Mouse (Mus musculus): ENCODE measurements around the gene Lrrc26.

The Lrrc26 gene

GRCm38 (mm10) chr2:25265897-25266656 lies 23.6 kb upstream of the Lrrc26 start:
- peak; percentile 85 for DNase-seq (ENCODE audit: extremely low read depth, low read depth)

- no peak for DNase-seq (ENCODE audit: extremely low read depth, low read depth)
These were observed 23.0 kb upstream of the Lrrc26 start for GRCm38 (mm10) chr2:25266720-25267119.

GRCm38 (mm10) chr2:25267241-25267640 lies 22.5 kb upstream of the Lrrc26 start:
- DNase-seq (ENCODE audit: extremely low read depth, low read depth): no peak

GRCm38 (mm10) chr2:25267746-25268309 lies 21.9 kb upstream of the Lrrc26 start:
- DNase-seq (ENCODE audit: extremely low read depth, low read depth): no peak

GRCm38 (mm10) chr2:25271827-25272511 lies 17.7 kb upstream of the Lrrc26 start, which contains the start of the genes Ssna1 and Anapc2:
TSS of gene Ssna1 (minus strand) at chr2:25272438.
TSS of gene Anapc2 (plus strand) at chr2:25272478.
- peak; percentile 80 for DNase-seq (ENCODE audit: extremely low read depth, low read depth)

- no peak for DNase-seq (ENCODE audit: extremely low read depth, low read depth)
These were observed 17.2 kb upstream of the Lrrc26 start for GRCm38 (mm10) chr2:25272515-25272914.

- no peak for DNase-seq (ENCODE audit: extremely low read depth, low read depth)
These were observed 16.7 kb upstream of the Lrrc26 start for GRCm38 (mm10) chr2:25273010-25273409.

GRCm38 (mm10) chr2:25278928-25279882 lies 10.5 kb upstream of the Lrrc26 start:
- DNase-seq (ENCODE audit: extremely low read depth, low read depth): no peak

GRCm38 (mm10) chr2:25285551-25285950 lies 4.2 kb upstream of the Lrrc26 start:
- no peak for DNase-seq (ENCODE audit: extremely low read depth, low read depth)

- DNase-seq (ENCODE audit: extremely low read depth, low read depth): no peak
These were observed 3.4 kb upstream of the Lrrc26 start for GRCm38 (mm10) chr2:25286314-25286713.

- no peak for DNase-seq (ENCODE audit: extremely low read depth, low read depth)
These were observed 2.7 kb upstream of the Lrrc26 start for GRCm38 (mm10) chr2:25286837-25287636.

- DNase-seq (ENCODE audit: extremely low read depth, low read depth): no peak
These were observed 1.6 kb upstream of the Lrrc26 start, which contains the start of gene Tmem210 for GRCm38 (mm10) chr2:25287927-25288649. TSS of gene Tmem210 (plus strand) at chr2:25288145.

- no peak for DNase-seq (ENCODE audit: extremely low read depth, low read depth)
These were observed 875 bp upstream of the Lrrc26 start for GRCm38 (mm10) chr2:25288734-25289345.

- no peak for DNase-seq (ENCODE audit: extremely low read depth, low read depth)
These were observed 543 bp downstream of the Lrrc26 start for GRCm38 (mm10) chr2:25290101-25290815.

GRCm38 (mm10) chr2:25290816-25291130 lies 1.1 kb downstream of the Lrrc26 start:
- no peak for DNase-seq (ENCODE audit: extremely low read depth, low read depth)

GRCm38 (mm10) chr2:25291184-25292053 lies 1.7 kb downstream of the Lrrc26 start:
- no peak for DNase-seq (ENCODE audit: extremely low read depth, low read depth)

GRCm38 (mm10) chr2:25292054-25292544 lies 2.4 kb downstream of the Lrrc26 start:
- no peak for DNase-seq (ENCODE audit: extremely low read depth, low read depth)

- no peak for DNase-seq (ENCODE audit: extremely low read depth, low read depth)
These were observed 3.1 kb downstream of the Lrrc26 start for GRCm38 (mm10) chr2:25292856-25293255.
